Mouse (Mus musculus) gastrocnemius, adult 18-20 months (tissue): ENCODE data around the gene Psmc3ip. TPM values are rescaled to one million over a fixed set of nuclear protein-coding genes. Genes with fewer than 3 reads are reported as not detected.
A peak's percentile ranks its signal among the peaks of the same experiment; 100 is the strongest.
"Not testable (repeated sequence)": the region's sequence is repeated elsewhere in the genome, so short reads cannot be mapped to it uniquely, and the experiment has no call there.

Source experiments
- DNase-seq: peaks from one replicate; pipeline ENCODE4 v3.0.0; 2021; ENCODE audit warnings: low spot score
- long read RNA-seq, 2 experiments: library from polyadenylated mRNA; stranded (forward); transcript quantifications; one replicate each; pipeline ENCODE4 v2.0.0; 2021
- total RNA-seq, 2 experiments: library from RNA; stranded (reverse); gene quantifications; 2 replicates each; pipeline ENCODE4 v1.2.3; 2021

Psmc3ip gene
- 1 to 10 TPM; 1.7 to 2.0 TPM for total RNA-seq
- long read RNA-seq, experiment 1, partial matches to known transcripts: 0 of 1 reads
- long read RNA-seq, experiment 1, other reads (novel, unspliced or antisense): 0 of 1 reads
- long read RNA-seq, experiment 2: 0 reads

- peak; percentile 97 for DNase-seq
Measured at GRCm38 (mm10) chr11:101095314-101096024, at the start of gene Psmc3ip. Gene Psmc3ip (minus strand): TSS chr11:101095436.

- DNase-seq: no peak
Measured at GRCm38 (mm10) chr11:101143338-101144225, 48.3 kb upstream of the Psmc3ip start.

- DNase-seq: no peak
Measured at GRCm38 (mm10) chr11:101142215-101142967, 47.2 kb upstream of the Psmc3ip start.

- DNase-seq: no peak
Measured at GRCm38 (mm10) chr11:101141088-101141487, 45.9 kb upstream of the Psmc3ip start.

DNA sequence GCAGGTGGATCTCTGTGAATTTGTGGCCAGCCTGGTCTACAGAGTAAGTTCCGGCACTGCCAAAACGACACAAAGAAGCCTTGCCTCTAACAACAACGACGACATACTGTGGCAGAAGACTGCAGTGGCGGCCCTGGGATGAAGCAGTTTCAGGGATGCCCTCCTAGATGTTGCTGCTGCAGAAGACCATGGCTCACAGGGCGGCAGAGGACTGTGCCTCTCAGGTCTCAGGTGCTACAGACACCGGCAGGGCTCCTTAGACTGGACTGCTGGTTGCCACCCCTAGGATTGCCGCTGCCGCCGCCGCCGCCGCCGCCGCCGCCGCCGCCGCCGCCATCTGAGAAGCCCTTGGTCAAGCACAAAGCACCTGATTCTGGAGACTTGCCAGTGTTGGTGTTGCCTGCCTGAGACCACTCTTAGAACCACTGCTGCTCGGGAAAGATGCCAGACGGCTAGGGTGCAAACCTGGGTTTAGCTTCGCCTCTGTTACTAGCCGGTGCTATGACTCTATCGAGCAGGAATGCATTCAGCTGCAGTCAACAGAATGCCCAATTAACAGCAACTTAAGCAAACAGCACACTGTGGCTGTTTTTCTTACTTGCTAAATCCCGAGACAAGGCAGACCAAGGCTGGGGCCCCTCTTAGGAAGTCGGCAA is 45.1 kb upstream of the Psmc3ip start:
- DNase-seq: no peak

GRCm38 (mm10) chr11:101138536-101139181 is 43.4 kb upstream of the Psmc3ip start:
- no peak for DNase-seq

DNA sequence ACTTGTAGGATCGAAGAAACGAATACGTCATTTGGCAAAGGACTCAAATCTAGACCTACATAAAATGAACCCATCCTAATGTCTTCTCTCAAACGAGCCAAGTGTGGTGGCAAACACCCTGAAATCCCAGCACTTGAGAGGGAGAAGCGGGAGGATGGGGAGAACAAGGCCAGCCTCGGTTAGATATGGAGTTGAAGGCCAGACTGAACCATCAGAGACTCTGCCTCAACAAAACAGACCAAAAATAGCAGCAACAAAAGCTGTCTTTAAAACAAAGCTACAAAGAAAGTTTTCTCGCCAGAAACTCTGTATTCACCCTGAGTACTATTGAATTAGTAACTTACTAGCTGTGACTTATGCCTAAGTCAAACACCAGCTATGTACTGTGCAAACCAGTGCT is 41.8 kb upstream of the Psmc3ip start:
- DNase-seq: no peak

- no peak for DNase-seq
Measured at GRCm38 (mm10) chr11:101134217-101134865, 39.1 kb upstream of the Psmc3ip start.

DNA sequence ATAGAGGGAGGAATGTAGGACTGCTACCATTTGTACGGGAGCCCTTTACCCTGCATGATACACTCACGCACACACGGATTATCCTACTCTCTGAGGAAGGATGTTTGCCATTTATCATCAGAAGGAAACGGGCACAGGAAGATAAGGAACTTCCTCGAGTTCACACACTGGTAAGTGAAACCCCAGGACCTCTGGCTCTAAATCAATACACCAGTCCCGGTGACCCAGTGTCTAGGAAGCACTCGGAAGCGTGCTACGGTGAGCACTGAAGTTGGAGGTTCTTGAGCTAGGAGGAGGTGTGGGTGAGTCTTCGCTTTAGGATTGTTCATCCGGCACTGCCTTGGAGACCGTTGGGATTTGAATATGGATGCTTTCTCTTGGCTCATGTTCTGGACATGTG is 37.8 kb upstream of the Psmc3ip start:
- no peak for DNase-seq

- DNase-seq: no peak
Measured at GRCm38 (mm10) chr11:101131701-101132100, 36.5 kb upstream of the Psmc3ip start.

- peak; percentile 45 for DNase-seq
Measured at GRCm38 (mm10) chr11:101131187-101131586, 36.0 kb upstream of the Psmc3ip start.

GRCm38 (mm10) chr11:101130056-101130756 is 35.0 kb upstream of the Psmc3ip start:
- DNase-seq: peak; percentile 89

DNA sequence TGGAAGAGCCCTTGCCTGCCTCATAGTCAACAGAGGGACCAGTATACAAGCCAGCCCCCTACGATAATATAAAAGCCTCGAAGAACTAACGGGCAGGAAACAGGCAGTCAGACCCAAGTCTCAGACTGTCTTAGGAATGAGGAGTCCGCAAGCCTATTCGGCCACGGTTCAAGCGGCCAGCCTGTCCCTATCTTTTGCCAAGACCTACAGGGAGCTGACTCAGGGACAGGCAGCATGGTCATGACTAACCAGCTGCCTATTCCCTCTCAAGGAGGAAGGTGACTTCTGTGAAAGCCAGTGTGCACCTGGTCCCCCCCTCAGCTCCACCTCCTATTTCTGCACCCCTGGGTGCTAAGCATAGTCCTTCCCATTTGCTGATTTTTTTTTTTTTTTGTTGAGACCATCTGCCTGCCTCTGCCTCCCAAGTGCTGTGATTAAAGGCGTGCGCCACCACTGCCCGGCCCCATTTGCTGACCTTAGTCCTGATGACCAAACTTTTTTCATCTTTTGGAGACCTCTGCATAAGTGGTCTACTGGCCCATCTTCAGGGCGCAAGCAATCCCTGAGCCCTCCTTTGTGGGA is 33.9 kb upstream of the Psmc3ip start:
- DNase-seq: peak; percentile 61

- no peak for DNase-seq
Measured at GRCm38 (mm10) chr11:101127075-101127474, 31.8 kb upstream of the Psmc3ip start.

DNA sequence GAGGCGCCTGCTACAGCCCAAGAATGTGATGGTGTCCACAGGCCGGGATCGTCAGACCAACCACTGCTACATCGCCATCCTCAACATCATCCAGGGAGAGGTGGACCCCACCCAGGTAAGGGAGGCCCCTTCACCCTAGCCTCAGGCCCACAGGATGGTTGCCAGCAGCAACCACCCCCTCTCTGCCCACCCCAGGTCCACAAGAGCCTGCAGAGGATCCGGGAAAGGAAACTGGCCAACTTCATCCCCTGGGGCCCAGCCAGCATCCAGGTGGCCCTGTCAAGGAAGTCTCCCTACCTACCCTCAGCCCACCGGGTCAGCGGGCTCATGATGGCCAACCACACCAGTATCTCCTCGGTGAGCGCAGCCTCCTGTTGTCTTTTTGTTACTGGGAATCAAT is 29.8 kb upstream of the Psmc3ip start:
- not testable (repeated sequence) for DNase-seq

DNA sequence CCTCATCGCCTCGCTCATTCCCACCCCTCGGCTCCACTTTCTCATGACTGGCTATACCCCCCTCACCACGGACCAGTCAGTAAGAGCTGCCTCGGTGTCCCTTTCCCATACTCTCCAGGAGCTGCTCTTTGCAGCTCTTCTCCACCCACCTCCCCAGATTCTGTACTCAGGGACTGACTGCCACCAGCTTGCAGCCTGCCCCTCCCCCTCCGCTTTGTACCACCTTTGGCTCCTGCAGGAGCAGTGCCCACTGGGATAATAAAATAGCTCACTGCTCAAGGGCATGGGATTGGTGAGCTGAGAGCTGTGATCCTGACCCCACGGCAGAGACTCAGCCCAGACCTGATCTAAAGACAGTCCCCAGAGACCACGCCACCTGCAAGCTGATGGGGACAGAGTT is 29.3 kb upstream of the Psmc3ip start:
- DNase-seq: not testable (repeated sequence)

- no peak for DNase-seq
Measured at GRCm38 (mm10) chr11:101120545-101121188, 25.4 kb upstream of the Psmc3ip start.

DNA sequence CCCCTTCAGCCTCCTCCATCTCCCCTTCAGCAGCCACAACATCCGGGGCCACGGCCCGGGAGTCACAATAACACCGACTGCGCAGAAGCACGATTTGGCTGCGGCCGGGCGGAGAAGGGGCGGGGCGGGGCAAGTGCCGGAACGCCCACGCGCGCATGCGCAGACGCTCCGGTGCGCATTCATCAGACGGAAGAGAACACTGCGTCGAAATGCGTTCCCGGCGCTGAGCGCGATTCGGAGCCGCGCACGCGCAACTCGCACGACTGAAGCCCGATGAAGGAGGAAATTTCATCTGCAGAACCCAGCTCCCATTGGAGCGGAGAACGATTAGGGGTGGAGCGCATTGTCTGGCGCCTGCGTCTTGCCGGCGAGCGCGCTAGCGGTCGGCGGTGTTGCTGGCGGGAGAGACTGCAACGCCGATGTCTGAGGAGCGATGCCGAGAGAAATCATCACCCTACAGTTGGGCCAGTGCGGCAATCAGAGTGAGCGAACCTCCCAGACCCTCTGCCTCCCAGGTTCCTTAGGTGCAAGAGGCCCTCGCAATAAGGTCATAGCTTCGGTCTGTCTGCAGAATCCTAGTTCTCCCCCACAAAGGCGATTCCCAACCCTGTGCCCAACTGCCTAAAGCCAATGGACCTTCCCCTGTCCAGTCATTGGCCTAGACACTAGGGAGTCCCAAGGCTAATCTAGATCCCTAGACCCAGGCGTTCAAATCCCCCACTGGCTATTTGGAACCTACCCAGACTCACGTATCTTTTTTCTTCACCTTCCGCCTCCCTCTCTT is 24.7 kb upstream of the Psmc3ip start, which contains the start of the genes Retreg3 and Tubg1:
TSS of gene Retreg3 (minus strand) at position 133 of the 784 bp plus-strand sequence.
TSS of gene Tubg1 (plus strand) at position 178 of the 784 bp plus-strand sequence.
- peak; percentile 98 for DNase-seq
